Mouse (Mus musculus): ENCODE results near the gene Cnmd.

Cnmd gene

GRCm38 (mm10) chr14:79642063-79642462 lies 19.9 kb downstream of the Cnmd start:
- no peak for DNase-seq (ENCODE audit: low spot score)

- DNase-seq (ENCODE audit: low spot score): no peak
Observed at GRCm38 (mm10) chr14:79636814-79637213, 25.2 kb downstream of the Cnmd start.

- DNase-seq (ENCODE audit: low spot score): no peak
Observed at GRCm38 (mm10) chr14:79633196-79633595, 28.8 kb downstream of the Cnmd start.

- no peak for DNase-seq (ENCODE audit: low spot score)
Observed at GRCm38 (mm10) chr14:79632330-79632729, 29.6 kb downstream of the Cnmd start.

- DNase-seq (ENCODE audit: low spot score): no peak
Observed at GRCm38 (mm10) chr14:79621143-79621542, 40.8 kb downstream of the Cnmd start.

- DNase-seq (ENCODE audit: low spot score): no peak
Observed at GRCm38 (mm10) chr14:79619802-79620201, 42.2 kb downstream of the Cnmd start.

GRCm38 (mm10) chr14:79617121-79617828 lies 44.7 kb downstream of the Cnmd start:
- no peak for DNase-seq (ENCODE audit: low spot score)

- DNase-seq (ENCODE audit: low spot score): no peak
Observed at GRCm38 (mm10) chr14:79608286-79608685, 53.7 kb downstream of the Cnmd start.

GRCm38 (mm10) chr14:79607352-79607751 lies 54.6 kb downstream of the Cnmd start:
- no peak for DNase-seq (ENCODE audit: low spot score)

- DNase-seq (ENCODE audit: low spot score): no peak
Observed at GRCm38 (mm10) chr14:79606867-79607266, 55.1 kb downstream of the Cnmd start.

- no peak for DNase-seq (ENCODE audit: low spot score)
Observed at GRCm38 (mm10) chr14:79606392-79606791, 55.6 kb downstream of the Cnmd start.

- DNase-seq (ENCODE audit: low spot score): no peak
Observed at GRCm38 (mm10) chr14:79605881-79606280, 56.1 kb downstream of the Cnmd start.

- no peak for DNase-seq (ENCODE audit: low spot score)
Observed at GRCm38 (mm10) chr14:79596602-79597001, 65.4 kb downstream of the Cnmd start.

GRCm38 (mm10) chr14:79594069-79594468 lies 67.9 kb downstream of the Cnmd start:
- DNase-seq (ENCODE audit: low spot score): no peak

- DNase-seq (ENCODE audit: low spot score): no peak
Observed at GRCm38 (mm10) chr14:79591611-79592010, 70.4 kb downstream of the Cnmd start.

GRCm38 (mm10) chr14:79590916-79591315 lies 71.1 kb downstream of the Cnmd start:
- no peak for DNase-seq (ENCODE audit: low spot score)

GRCm38 (mm10) chr14:79589401-79589800 lies 72.6 kb downstream of the Cnmd start:
- no peak for DNase-seq (ENCODE audit: low spot score)

GRCm38 (mm10) chr14:79588534-79588951 lies 73.4 kb downstream of the Cnmd start:
- DNase-seq (ENCODE audit: low spot score): no peak

GRCm38 (mm10) chr14:79587852-79588229 lies 74.1 kb downstream of the Cnmd start:
- DNase-seq (ENCODE audit: low spot score): no peak
